Mouse (Mus musculus) thymus, postnatal 25 days (tissue): ENCODE data around the gene Ubac2.

Experiments
- DNase-seq: peaks from one replicate; pipeline ENCODE4 v3.0.0; 2022

Ubac2 gene

GRCm38 (mm10) chr14:121954129-121954528 is 75.7 kb downstream of the Ubac2 start:
- DNase-seq, result no peak

DNA sequence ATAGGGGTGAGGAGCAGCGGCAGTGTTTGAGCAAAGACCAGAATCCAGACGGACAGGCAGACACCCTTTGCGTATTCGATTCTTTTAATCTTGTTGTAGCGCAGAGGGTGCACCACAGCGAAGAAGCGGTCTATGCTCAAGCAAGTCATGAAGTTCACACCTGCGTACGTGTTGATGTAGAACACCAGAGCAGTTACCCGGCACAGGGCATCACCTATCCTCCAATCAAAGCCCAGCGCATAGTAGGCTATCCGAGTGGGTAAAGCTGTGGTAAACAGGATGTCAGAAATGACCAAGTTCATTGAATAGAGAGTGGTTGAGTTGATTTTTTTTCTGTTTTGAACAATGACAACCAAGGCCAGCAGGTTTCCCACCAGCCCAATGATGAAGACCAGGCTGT is 76.2 kb downstream of the Ubac2 start:
- no peak for DNase-seq

DNA sequence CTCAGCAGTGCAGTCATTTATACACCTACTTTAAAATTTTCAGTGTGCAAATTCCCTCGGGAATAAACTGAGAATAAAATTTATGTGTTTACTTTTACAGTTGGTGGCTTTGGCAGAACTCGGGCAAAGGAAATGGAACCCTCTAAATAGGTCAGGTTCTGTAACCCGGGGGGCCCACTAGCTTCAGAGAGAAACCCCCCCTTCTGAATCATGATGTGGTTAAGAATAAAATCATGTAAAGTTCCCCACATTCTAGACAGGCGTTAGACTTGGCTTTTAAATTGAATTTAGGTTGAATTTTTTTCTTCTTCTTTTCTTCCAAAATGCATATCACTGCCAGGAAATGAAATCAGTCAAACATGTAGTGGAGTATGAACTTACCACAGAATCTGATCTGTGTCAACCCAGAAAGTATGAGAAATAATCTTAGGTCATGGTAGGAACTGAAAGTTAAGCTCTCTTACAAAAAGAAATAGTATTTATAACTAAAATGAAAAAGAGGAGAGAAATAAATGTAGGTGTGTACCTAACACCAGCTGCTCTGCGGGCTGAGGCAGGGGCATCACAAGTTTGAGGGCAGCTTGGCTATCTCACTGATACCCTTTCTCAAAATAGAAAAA is 76.9 kb downstream of the Ubac2 start:
- DNase-seq, result no peak

GRCm38 (mm10) chr14:121956291-121956690 is 77.9 kb downstream of the Ubac2 start:
- no peak for DNase-seq

DNA sequence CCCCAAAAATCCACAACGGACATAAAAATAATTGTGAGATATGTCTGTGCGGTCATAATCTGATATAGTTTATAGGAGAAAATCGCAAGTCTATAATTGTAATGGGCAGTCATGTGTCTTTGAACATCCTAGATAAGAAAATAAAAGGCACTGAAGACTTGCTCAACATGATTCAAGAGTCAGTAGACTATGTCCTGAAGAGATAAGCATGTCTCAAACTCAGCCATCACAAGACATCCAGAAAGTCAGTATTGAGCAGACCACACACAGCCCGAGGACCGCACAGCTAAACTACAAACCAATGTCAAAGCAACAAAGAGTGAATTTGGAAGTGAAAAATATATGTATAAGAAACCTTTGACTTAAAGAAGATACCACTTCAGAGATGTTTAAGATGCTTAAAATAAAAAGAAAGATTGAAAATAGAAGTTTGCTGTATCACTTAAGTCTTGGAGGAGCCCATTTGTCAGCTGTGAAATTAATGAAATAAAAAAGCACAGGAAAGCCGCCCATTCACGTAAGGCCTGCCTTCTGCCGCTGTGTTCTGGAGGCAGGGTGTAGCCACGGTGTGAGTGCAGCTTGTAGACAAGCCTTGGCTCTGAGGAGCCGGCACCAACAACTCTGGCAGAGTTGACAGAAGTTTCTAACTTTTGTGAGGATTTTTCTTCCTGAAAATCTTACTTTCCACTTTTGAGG is 78.9 kb downstream of the Ubac2 start:
- no peak for DNase-seq

- no peak for DNase-seq
Measured at GRCm38 (mm10) chr14:121958041-121958750, 79.8 kb downstream of the Ubac2 start.

DNA sequence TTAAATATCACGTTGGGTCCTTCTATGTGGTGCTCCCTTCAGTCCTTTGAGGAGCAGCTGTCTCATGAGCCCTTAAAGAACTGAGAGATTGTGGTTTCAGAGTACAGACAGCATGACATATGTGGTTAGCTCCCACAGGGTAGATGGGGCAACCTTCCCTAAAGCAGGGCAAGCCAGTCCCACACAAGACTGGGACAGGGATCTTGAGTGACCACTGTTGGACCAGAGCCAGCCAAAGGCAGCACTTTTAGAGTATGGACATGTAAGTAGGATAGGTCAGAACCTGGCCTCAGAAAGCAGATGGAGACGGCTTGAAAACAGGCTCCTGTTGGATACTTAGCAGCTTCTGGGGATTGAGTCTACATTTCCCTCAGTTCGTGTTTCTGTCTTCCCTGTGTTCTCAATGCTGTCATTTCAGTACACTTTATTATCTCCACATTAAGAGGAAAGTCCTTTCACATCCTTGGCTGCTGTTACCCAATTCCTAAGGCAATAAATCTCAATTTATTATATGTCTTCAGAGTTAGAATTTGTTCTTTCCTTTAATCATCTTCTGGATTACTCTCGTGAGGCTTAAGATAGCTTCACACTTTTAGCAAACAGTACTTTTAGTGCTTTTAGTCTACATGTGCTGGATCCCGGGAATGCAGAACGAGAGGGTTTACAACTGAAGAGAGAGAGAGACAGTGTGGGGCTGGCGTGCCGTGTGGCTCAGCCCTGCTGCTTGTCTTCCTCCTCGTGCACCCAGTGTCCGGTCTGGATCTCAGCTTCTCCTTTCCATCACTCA is 80.5 kb downstream of the Ubac2 start:
- no peak for DNase-seq

DNA sequence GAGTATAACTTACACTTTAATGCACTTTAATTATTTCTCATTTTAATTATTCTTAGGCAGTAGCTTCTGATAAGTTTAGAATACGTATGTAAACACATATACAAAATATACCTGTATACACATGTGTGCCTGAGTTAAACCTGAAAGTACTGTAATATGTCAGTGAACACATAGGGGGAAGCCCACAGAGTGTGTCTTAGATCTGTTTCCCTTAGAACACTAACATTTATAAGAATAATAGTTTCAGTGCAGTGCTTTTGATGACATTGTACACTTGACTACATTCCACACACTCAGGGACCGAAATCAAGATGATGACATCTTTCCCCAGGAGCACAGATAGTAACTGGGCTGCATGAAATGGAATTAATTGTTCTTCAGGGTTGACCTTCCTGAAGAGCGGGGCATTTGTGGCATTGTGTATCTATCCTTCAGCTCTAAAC is 81.1 kb downstream of the Ubac2 start:
- no peak for DNase-seq

DNA sequence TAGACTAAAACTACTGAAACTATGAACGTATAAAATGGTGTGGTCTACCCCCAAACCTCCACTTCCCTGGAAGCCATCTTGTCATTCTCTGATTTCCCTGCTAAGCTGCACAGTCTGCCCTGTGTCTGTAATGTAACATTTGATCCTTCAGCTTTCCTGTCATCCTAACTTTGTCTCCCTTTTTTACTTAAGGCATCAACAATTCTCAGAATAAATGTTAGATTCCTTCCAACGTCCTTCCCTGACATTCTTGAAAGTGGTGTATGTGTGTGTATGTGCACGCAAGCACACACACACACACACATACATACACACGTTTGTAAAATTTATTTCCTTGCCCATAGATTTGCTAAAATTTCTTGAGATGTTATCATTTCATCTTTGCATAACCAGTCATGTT is 81.6 kb downstream of the Ubac2 start:
- DNase-seq, result no peak

- DNase-seq, result no peak
Measured at GRCm38 (mm10) chr14:121960531-121960930, 82.1 kb downstream of the Ubac2 start.

- no peak for DNase-seq
Measured at GRCm38 (mm10) chr14:121960997-121961396, 82.6 kb downstream of the Ubac2 start.

DNA sequence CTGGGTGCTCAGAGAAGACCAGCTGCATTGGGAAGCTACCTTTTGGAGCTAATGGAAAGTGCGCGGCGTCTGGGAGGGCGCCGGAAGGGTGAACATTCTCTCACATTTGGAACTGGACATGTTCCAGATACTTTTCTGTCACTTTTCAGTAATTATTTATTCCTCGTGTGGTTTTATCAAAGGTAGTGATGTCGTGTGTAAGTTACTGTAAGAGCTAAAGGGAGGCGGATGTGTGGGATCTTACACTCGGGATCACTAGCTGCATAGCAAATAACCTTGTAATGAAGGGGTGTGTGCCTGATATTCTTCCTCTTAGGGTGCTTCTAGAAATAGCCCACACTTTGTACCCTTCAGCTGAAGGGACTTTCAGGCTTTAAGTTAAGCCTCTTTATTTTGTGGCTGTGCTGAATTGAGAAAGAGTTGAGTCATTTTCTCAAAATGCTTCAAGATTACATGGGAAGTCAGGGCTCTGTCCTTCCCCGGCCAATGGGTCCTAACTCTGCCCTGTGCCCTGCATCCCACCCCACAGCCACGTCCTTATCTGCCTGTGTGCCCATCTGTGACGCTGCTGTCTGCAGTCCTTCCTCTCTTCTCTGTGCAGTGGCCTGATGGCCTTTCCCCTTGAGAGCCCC is 83.2 kb downstream of the Ubac2 start:
- DNase-seq, result no peak

GRCm38 (mm10) chr14:121962128-121962890 is 83.9 kb downstream of the Ubac2 start:
- no peak for DNase-seq

DNA sequence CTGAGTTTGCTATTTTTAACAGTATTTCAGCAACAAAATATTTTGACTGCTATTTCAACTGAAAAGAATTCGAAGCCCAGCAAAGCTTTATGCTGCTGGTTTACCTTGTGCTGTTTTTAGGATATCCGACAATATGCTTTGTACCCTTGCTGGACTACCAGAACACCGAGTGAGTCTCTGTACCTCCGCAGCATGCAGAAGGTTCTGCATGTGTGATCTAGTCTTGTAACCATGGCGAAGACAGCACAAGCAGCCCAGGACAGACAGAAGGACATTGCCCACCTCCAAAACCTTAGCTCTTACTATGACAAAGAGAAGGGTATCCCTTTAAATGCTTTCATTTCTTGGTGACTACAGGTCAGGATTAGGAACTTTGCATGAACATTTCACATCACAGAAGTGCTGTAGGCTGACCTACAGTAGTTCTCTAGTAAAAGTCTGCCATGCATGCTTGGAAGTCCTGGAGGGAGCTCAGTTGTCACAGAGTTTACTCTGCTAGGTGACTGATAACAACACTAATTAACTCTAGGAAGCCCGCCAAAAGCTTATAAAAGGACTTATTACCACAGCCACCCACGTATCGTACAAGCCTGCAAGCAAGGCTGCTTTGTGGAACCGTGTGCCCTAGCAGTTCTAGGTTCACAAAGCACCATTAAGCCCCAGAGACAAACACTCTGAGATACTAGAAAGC is 85.0 kb downstream of the Ubac2 start:
- no peak for DNase-seq

DNA sequence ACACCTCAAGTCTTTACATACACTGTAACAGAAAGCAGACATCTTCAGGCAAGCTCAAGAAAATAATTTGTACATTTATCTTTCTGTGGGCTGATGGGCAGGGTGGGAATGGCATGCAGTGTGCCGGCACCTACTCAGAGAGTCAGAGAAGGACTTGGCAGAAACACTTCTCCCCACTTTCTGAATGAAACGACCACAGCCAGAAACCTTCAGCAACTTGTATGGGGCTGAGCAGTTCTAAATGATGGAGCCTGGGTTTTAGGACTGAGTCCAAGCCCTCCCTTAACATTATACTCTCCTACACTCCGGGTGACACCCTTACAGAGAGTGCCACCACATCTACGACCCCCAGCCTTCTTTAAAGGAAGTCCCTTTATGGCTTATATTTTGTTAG is 85.5 kb downstream of the Ubac2 start:
- DNase-seq, result no peak

DNA sequence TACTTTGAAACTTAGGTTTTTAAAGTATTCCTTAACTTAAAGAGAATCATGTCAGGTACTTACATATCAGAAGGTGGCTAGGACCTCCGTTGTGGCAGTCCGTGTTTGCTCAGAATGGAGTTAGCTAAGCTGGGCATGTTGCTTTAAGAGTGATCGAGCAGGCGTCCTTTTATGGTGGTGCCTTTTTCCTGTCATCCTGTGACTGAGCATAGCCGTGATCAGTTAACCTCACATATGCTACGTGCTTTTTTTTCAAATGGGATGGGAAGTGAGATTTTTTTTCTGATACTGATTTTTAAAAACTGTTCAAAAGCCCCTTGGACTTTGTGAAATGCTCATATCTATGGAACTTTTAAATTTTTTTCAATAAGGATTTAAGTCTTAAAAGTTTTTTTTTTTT is 86.6 kb downstream of the Ubac2 start, which contains the start of gene Gpr183:
Gene Gpr183 (minus strand): TSS at position 206 of the 400 bp plus-strand sequence.
- peak; percentile 40 for DNase-seq

DNA sequence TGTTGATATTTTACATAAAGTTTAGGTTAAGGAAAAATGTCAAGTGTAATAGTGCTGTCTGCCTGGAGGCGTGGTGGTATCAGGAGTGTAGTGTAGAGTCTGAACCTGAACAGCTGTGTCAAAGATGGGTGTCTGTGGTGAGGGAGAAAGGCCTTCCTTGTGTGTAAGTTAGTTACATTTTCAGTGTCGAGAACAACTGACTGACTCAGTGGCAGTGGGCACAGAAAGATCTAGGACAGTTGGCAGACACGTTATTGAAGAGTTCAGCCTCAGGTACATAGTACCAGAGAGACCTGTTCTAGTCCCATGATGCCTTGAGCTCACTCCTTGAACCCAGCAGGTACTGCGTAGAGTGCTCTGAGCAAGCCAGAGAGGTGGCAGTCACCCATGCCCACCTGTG is 87.0 kb downstream of the Ubac2 start:
- DNase-seq, result no peak

DNA sequence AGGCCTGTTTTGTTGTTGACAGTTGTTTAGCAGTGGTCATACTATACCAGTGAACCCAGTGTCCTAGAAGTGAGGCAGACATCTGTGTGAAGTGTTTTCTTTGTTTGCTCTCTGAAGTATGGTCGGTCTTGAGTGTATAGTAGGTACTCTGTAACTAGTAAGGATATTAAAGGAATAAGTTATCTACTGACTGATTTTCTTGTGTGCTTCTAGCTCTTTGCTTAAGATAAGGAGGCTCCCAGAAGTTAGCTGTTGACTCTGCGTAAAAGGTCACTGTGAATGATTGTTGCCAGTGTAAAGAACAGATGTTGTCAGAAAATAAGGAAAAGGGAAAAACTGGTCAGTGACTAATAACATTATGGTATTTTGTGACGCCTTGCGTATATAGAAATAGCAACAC is 88.7 kb downstream of the Ubac2 start:
- DNase-seq, result no peak

- no peak for DNase-seq
Measured at GRCm38 (mm10) chr14:121970402-121970801, 92.0 kb downstream of the Ubac2 start.

GRCm38 (mm10) chr14:121973114-121973513 is 94.7 kb downstream of the Ubac2 start:
- no peak for DNase-seq

DNA sequence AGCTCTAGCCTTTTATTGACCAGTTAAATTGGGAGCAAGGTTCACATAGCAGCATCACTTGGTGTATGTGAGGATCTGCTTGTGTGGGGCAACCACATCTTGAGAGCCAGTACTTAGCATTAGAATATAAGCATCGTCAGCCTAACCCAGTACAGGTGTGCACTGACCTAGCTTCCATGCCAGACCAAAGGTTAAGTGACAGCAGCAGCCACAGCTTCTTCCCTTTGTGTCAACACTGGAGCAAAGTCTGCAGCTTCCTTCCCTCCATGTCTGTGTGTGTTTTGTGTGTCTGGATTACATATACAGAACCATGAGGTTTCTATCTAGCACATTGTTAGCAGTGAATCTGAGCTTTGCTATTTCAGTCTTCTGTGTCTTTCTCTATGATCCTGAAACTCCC is 103.1 kb downstream of the Ubac2 start:
- no peak for DNase-seq
